Mouse (Mus musculus): ENCODE results near the gene B3galt4.
A peak's percentile ranks its signal among the peaks of the same experiment; 100 is the strongest.
"Not testable (repeated sequence)": the region's sequence is repeated elsewhere in the genome, so short reads cannot be mapped to it uniquely, and the experiment has no call there.

B3galt4 gene

DNA sequence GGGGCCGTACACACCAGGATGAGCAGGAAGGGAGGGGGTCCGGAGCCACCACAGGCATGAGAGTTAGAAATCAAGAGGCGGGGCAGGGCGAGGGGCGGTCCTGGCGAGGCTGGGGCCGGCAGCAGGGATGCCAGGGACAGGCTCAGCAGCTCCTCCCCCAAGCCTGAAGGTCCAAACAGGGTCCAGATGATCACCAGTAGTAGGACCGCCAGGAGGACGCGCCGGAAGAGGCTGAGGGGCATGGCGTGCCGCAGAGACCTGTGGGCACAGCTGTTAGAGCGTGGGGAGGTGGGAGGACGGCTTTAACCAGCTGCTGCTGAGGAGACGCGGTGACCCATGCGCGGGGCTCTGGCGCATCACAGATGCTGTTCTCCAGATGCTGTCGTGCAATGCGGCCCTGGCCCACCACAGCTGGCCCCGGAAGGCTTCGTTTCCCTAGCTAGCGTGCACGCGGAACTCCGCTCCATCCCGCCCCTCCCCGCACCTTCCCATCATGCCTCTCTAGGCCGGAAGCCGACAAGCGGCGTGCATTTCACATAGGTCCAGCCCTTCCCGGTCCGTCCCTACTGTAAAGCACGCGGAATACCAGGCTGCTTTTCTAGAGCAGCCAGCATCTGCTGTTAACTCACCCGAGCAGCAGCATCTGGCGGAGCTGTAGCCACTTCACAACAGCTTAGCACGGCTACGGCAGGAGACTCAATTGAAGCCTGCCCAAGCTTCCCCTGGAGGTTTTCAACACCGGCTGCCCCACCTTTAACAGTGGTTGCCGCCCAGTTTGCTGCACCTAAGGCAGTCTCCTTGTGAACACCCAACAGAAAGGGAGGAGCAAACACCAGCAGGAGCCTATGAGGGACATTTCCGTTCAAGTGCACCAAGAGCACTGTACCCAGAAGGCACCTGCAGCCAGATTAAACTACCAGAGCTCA, at the start of gene B3galt4:
B3galt4 (minus strand) TSS at position 468 of the 926 bp plus-strand sequence.
- DNase-seq (ENCODE audit: low spot score) = peak; percentile 85

DNA sequence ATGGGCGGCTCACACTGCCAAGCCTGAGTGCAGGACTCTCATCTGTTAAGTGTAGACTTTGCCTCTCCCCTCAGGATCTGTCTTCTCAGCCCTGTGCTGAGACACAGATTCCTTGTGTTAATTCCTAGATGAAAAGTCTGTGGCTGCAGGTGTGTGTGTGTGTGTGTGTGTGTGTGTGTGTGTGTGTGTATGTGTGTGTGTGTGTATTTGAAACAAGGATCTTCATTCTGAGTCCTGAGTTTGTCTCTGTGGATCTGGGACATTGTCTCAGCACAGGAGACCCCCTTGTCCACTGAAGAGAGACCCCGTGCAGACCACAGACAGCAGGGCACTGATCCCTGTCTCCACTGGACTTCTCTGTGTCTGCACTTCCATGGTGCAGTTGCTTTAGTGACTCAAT, 49.5 kb upstream of the B3galt4 start:
- not testable (repeated sequence) for DNase-seq (ENCODE audit: low spot score)

- peak; percentile 62 for DNase-seq (ENCODE audit: low spot score)
These were observed 48.9 kb upstream of the B3galt4 start, which contains the start of gene H2-K1 for GRCm38 (mm10) chr17:34000150-34000537. H2-K1 (minus strand) TSS chr17:34000347.

DNA sequence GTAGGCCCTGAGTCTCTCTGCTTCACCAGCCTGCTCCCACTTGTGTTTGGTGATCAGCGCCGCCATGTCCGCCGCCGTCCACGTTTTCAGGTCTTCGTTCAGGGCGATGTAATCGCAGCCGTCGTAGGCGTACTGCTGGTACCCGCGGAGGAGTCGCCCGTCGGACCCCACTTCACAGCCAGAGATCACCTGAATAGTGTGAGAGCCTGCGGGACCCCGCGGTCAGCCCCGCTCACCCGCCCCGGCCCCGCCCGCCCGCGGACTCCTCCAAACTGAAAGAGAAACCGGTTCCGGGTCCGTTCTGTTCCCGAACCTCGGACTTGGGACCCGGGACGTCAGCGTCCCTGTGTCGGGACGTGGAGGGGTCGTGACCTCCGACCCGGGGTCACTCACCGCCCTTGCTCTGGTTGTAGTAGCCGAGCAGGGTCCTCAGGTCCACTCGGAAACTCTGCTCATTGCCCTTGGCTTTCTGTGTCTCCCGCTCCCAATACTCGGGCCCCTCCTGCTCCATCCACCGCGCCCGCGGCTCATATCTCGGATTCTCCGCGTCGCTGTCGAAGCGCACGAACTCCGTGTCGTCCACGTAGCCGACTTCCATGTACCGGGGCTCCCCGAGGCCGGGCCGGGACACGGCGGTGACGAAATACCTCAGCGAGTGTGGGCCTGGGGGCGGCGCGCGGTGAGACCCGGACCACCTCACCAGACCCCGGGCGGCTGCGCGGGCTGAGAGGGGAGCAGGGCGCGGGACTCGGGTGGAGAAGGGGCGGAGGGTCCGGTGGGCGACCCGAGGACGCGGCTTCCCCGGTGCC, 48.3 kb upstream of the B3galt4 start:
- no peak for DNase-seq (ENCODE audit: low spot score)

DNA sequence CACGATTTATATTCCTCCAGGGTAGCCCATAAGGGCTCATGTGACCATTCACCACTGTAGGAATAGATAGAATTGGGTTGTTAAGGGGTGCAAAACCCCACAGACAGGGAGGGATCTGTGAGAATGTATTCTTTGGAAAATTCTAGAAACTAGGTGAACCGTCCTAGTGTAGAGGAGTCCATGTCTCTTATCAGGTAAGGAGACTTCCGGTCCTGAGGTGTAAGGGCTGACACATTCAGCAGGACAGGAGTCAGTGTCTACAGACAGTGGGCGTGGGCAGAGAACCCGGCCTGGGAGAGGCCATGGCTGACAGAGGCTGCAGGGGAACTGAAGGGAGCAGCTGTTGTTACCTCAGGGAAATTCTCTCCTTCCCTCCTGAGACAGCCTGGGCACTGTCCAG, 47.4 kb upstream of the B3galt4 start:
- not testable (repeated sequence) for DNase-seq (ENCODE audit: low spot score)

GRCm38 (mm10) chr17:33997025-33997424, 45.7 kb upstream of the B3galt4 start:
- DNase-seq (ENCODE audit: low spot score) = not testable (repeated sequence)

GRCm38 (mm10) chr17:33995651-33996050, 44.4 kb upstream of the B3galt4 start:
- no peak for DNase-seq (ENCODE audit: low spot score)

- no peak for DNase-seq (ENCODE audit: low spot score)
These were observed 43.7 kb upstream of the B3galt4 start for GRCm38 (mm10) chr17:33994959-33995358.

DNA sequence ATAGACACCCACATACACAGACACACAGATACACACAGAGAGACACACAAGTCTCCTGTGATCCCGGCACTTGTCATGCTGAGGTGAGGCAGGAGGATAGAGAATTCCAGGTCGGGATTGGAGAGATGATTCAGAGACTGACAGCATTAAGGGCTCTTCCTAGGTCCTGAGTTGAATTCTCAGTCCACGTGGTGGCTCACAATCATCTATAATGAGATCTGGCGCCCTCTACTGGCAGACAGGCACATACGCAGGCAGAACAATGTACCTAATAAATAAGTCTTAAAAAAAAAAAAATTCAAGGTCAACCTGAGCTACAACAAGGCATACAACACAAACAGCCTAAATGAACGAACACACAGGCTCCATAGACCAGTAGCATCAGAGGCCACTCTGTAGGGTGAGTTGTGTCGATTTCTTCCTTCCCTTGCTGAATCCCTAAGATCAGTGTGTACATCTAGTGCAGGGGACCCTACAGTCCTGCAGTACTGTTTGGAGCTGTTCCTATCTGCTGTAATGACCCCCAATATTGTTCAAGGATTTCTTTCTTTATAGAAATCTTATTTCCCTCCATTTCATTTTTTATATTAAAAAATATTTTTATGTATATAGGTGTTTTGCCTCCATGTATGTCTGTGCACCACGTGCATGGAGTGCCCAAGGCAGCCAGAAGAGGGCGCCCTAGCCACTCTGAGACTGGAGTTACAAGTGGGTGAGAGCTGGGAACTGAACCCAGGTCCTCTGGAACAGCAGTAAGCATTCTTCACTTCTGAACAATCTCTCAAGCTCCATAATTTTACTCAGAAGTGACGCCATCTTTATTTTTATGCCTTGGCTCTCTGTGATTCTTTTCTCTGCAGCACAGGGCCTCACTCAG, 40.7 kb upstream of the B3galt4 start:
- peak; percentile 78 for DNase-seq (ENCODE audit: low spot score)

DNA sequence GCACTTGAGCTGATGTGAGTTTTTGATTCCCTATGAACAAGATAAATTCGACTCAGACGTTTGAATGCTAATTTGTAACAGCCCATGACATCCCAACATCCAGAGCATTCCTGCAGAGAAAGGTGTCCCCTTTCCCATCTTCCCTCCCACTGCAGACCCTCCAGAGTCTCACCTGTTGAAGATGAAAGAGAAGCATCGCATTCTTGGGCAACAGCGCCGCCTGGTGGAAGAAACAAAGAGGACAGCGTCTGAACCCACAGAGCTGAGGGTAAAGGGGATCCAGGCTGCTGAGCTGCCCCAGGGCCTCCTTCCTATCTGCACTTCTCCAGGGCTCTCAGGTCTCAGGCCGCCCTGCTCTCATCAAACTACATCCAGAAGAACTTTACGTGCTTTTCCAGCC, 30.8 kb upstream of the B3galt4 start:
- not testable (repeated sequence) for DNase-seq (ENCODE audit: low spot score)

- DNase-seq (ENCODE audit: low spot score) = not testable (repeated sequence)
These were observed 30.1 kb upstream of the B3galt4 start for GRCm38 (mm10) chr17:33981192-33981909.

- no peak for DNase-seq (ENCODE audit: low spot score)
These were observed 29.1 kb upstream of the B3galt4 start for GRCm38 (mm10) chr17:33980181-33981035.

GRCm38 (mm10) chr17:33979512-33980050, 28.3 kb upstream of the B3galt4 start:
- no peak for DNase-seq (ENCODE audit: low spot score)

GRCm38 (mm10) chr17:33978631-33979031, 27.3 kb upstream of the B3galt4 start:
- no peak for DNase-seq (ENCODE audit: low spot score)

GRCm38 (mm10) chr17:33977861-33978557, 26.7 kb upstream of the B3galt4 start:
- DNase-seq (ENCODE audit: low spot score) = no peak

- no peak for DNase-seq (ENCODE audit: low spot score)
These were observed 22.3 kb upstream of the B3galt4 start for GRCm38 (mm10) chr17:33973572-33973971.

- no peak for DNase-seq (ENCODE audit: low spot score)
These were observed 21.4 kb upstream of the B3galt4 start for GRCm38 (mm10) chr17:33972691-33973090.

DNA sequence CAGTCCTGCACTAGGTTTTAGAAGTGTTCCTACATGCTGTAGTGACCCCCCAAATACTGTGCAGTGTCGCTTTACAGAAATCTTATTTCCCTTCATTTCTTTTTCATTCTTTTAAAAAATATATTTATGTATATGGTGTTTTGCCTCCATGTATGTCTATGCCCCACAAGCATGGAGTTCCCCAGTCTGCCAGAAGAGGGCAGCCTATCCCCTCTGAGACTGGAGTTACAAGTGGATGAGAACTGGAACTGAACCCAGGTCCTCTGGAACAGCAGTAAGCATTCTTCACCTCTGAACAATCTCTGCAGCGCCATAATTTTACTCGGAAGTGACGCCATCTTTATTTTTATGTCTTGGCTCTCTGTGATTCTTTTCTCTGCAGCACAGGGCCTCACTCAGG, 18.1 kb upstream of the B3galt4 start:
- DNase-seq (ENCODE audit: low spot score) = no peak

DNA sequence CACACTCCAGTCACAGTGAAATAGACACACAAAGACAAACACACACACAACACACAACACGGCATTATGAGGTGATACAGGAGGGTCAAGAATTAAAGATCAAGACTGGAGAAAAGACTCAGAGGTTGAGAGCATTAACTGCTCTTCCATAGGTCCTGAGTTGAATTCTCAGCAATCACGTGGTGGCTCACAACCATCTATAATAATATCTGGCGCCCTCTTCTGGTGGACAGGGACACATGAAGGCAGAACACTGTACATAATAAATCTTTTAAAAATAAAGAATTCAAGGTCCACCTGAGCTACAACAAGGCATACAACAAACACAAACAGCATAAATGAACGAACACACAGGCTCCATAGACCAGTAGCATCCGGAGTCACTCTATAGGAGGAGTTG, 17.6 kb upstream of the B3galt4 start:
- DNase-seq (ENCODE audit: low spot score) = no peak

All from c-Kit-positive CD71-positive TER-119-positive erythroid progenitor cells, embryonic 14.5 days (primary cell).